Mouse (Mus musculus) intestine, embryonic 16.5 days (tissue): Measurements from ENCODE around the gene Nudt14. TPM values are rescaled to one million over a fixed set of nuclear protein-coding genes. Genes with fewer than 3 reads are reported as not detected.

ENCODE experiments used
- ATAC-seq: fragments of 200-750 bp; cut with Nextera tagmentation; 2 replicates; pipeline ENCODE4 v1.8.0; 2017; ENCODE audit warnings: moderate TSS enrichment, moderate library complexity
- H3K27ac ChIP-seq: fragments of 300-500 bp; sonication (generic); 2 replicates; pipeline ENCODE4 v1.5.1; 2014; ENCODE audit warnings: mild to moderate bottlenecking, low read length
- H3K27me3 ChIP-seq: fragments of 300-500 bp; sonication (generic); replicated peaks from 2 replicates; pipeline ENCODE4 v1.6.1; 2014; ENCODE audit warnings: low read length, control low read depth, mixed read lengths; ENCODE audit not compliant: control insufficient read depth, insufficient read depth
- H3K36me3 ChIP-seq: fragments of 300-500 bp; sonication (generic); 2 replicates; pipeline ENCODE4 v1.6.1; 2014; ENCODE audit warnings: low read length, control low read depth; ENCODE audit not compliant: control insufficient read depth, insufficient read depth
- H3K4me1 ChIP-seq: fragments of 300-500 bp; sonication (generic); 2 replicates; pipeline ENCODE4 v1.6.1; 2014; ENCODE audit warnings: low read length, control low read depth, mixed read lengths; ENCODE audit not compliant: control insufficient read depth, insufficient read depth
- H3K4me2 ChIP-seq: fragments of 300-500 bp; sonication (generic); 2 replicates; pipeline ENCODE4 v1.6.1; 2014; ENCODE audit warnings: low read depth, low read length, control low read depth
- H3K4me3 ChIP-seq: fragments of 300-500 bp; sonication (generic); 2 replicates; pipeline ENCODE4 v1.5.1; 2014; ENCODE audit warnings: mild to moderate bottlenecking, low read length
- H3K9ac ChIP-seq: fragments of 300-500 bp; sonication (generic); 2 replicates; pipeline ENCODE4 v1.6.1; 2014; ENCODE audit warnings: low read depth, low read length
- H3K9me3 ChIP-seq: fragments of 300-500 bp; sonication (generic); 2 replicates; pipeline ENCODE4 v1.6.1; 2016; ENCODE audit warnings: low read length, control low read depth; ENCODE audit not compliant: control insufficient read depth
- WGBS: fragments of 180-500 bp; shearing (Covaris S2); extraction: QIAGEN DNeasy Blood & Tissue Kit; methylation state at CpG from one replicate; pipeline ENCODE4 v1.1.7; 2014; 5-methylcytosine and 5-hydroxymethylcytosine counted together
- polyA plus RNA-seq: library from polyadenylated mRNA; unstranded; fragments of >200 nt; fragmentation: Nextera tagmentation; extraction: Ambion mirVana; gene quantifications from 2 replicates; pipeline ENCODE4 v1.2.1, GENCODE M21; 2015

The Nudt14 gene
- polyA plus RNA-seq, 1 experiment from 2014 or later = 100 TPM

GRCm38 (mm10) chr12:112938366-112938765, 3.6 kb downstream of the Nudt14 start:
- no peaks in the 10 kb centered on the region for H3K27me3 ChIP-seq
- H3K4me3 ChIP-seq = no peak overlapping the region
- H3K27ac ChIP-seq = no peak overlapping the region
- no peak for ATAC-seq
- no peaks in the 10 kb centered on the region for H3K9me3 ChIP-seq
- no peaks in the 10 kb centered on the region for H3K36me3 ChIP-seq
- H3K9ac ChIP-seq = peak overlapping the region; percentile 35; the same call in 1 of the 2 replicates
- peaks cover 24% of the 10 kb centered on the region for H3K4me1 ChIP-seq
- WGBS = 87% methylated on average over 10 of the region's 10 CpGs
- no peak overlapping the region for H3K4me2 ChIP-seq

GRCm38 (mm10) chr12:112937906-112938305, 4.0 kb downstream of the Nudt14 start:
- no peak overlapping the region for H3K4me3 ChIP-seq
- H3K4me1 ChIP-seq = peaks cover 24% of the 10 kb centered on the region
- 44% methylated on average over 9 of the region's 9 CpGs for WGBS
- H3K4me2 ChIP-seq = no peak overlapping the region
- no peak for ATAC-seq
- no peak overlapping the region for H3K9ac ChIP-seq
- no peaks in the 10 kb centered on the region for H3K9me3 ChIP-seq
- H3K27ac ChIP-seq = no peak overlapping the region
- H3K36me3 ChIP-seq = no peaks in the 10 kb centered on the region
- H3K27me3 ChIP-seq = no peaks in the 10 kb centered on the region

- Histone ChIP-seq H3K4me1 (peaks cover 20% of the 10 kb centered on the region), H3K27me3 (peaks cover 32% of the 10 kb centered on the region), H3K4me3 (no peak overlapping the region), H3K9me3 (no peaks in the 10 kb centered on the region), H3K9ac (no peak overlapping the region), H3K4me2 (no peak overlapping the region), H3K36me3 (no peaks in the 10 kb centered on the region), H3K27ac (no peak overlapping the region)
- ATAC-seq = no peak
- WGBS = 41% methylated on average over 7 of the region's 7 CpGs
Observed at GRCm38 (mm10) chr12:112932647-112933046, 9.3 kb downstream of the Nudt14 start.

GRCm38 (mm10) chr12:112929562-112930352, 12.2 kb downstream of the Nudt14 start, which contains the start of gene Jag2:
TSS of gene Jag2 (minus strand) at chr12:112929776.
- peak; percentile 66 for ATAC-seq
- Histone ChIP-seq H3K9me3 (no peaks in the 10 kb centered on the region), H3K9ac (peak within 1 kb of the TSS; percentile 65), H3K4me1 (peaks cover 21% of the 10 kb centered on the region), H3K27ac (0 out of 2 replicates have a peak within 1 kb of the TSS, but pooled peaks have one; percentile 14), H3K4me2 (peak within 1 kb of the TSS; percentile 95), H3K36me3 (no peaks in the 10 kb centered on the region), H3K27me3 (peaks cover 41% of the 10 kb centered on the region), H3K4me3 (peak within 1 kb of the TSS; percentile 62)
- WGBS = under 1% methylated on average over 71 of the region's 85 CpGs

GRCm38 (mm10) chr12:112928401-112929241, 13.3 kb downstream of the Nudt14 start:
- Histone ChIP-seq H3K4me2 (peak overlapping the region; percentile 95), H3K27ac (0 out of 2 replicates have a peak overlapping the region, but pooled peaks have one; percentile 14), H3K4me1 (peaks cover 28% of the 10 kb centered on the region), H3K9ac (peak overlapping the region; percentile 65), H3K9me3 (no peaks in the 10 kb centered on the region), H3K36me3 (no peaks in the 10 kb centered on the region), H3K27me3 (peaks cover 41% of the 10 kb centered on the region), H3K4me3 (peak overlapping the region; percentile 62)
- 2% methylated on average over 121 of the region's 124 CpGs for WGBS
- ATAC-seq = peak; percentile 43

- no peaks in the 10 kb centered on the region for H3K9me3 ChIP-seq
- peaks cover 41% of the 10 kb centered on the region for H3K27me3 ChIP-seq
- H3K4me2 ChIP-seq = no peak overlapping the region
- H3K36me3 ChIP-seq = no peaks in the 10 kb centered on the region
- H3K4me3 ChIP-seq = no peak overlapping the region
- H3K27ac ChIP-seq = no peak overlapping the region
- H3K4me1 ChIP-seq = peaks cover 25% of the 10 kb centered on the region
- 73% methylated on average over 14 of the region's 14 CpGs for WGBS
- ATAC-seq = no peak
- no peak overlapping the region for H3K9ac ChIP-seq
Observed at GRCm38 (mm10) chr12:112927265-112927664, 14.7 kb downstream of the Nudt14 start.

- ATAC-seq = no peak
- WGBS = 87% methylated on average over 6 of the region's 6 CpGs
- H3K9ac ChIP-seq = no peak overlapping the region
- no peak overlapping the region for H3K27ac ChIP-seq
- peaks cover 41% of the 10 kb centered on the region for H3K27me3 ChIP-seq
- no peaks in the 10 kb centered on the region for H3K36me3 ChIP-seq
- no peak overlapping the region for H3K4me3 ChIP-seq
- peaks cover 25% of the 10 kb centered on the region for H3K4me1 ChIP-seq
- no peaks in the 10 kb centered on the region for H3K9me3 ChIP-seq
- H3K4me2 ChIP-seq = no peak overlapping the region
Observed at GRCm38 (mm10) chr12:112925950-112926349, 16.0 kb downstream of the Nudt14 start.

- H3K4me2 ChIP-seq = no peak overlapping the region
- no peaks in the 10 kb centered on the region for H3K36me3 ChIP-seq
- H3K9ac ChIP-seq = no peak overlapping the region
- H3K27me3 ChIP-seq = peaks cover 8% of the 10 kb centered on the region
- peaks cover 8% of the 10 kb centered on the region; the same call in 1 of the 2 replicates for H3K4me1 ChIP-seq
- no peak for ATAC-seq
- H3K4me3 ChIP-seq = no peak overlapping the region
- no peak overlapping the region for H3K27ac ChIP-seq
- H3K9me3 ChIP-seq = no peaks in the 10 kb centered on the region
- whole genome bisulfite sequencing = 32% methylated on average over 3 of the region's 3 CpGs
Observed at GRCm38 (mm10) chr12:112922541-112922940, 19.4 kb downstream of the Nudt14 start.

GRCm38 (mm10) chr12:112921518-112921917, 20.4 kb downstream of the Nudt14 start:
- H3K9ac ChIP-seq = no peak overlapping the region
- no peaks in the 10 kb centered on the region for H3K9me3 ChIP-seq
- no peak overlapping the region for H3K4me3 ChIP-seq
- H3K4me1 ChIP-seq = peaks cover 8% of the 10 kb centered on the region; the same call in 1 of the 2 replicates
- no peaks in the 10 kb centered on the region for H3K36me3 ChIP-seq
- H3K4me2 ChIP-seq = no peak overlapping the region
- ATAC-seq = no peak
- 85% methylated on average over 12 of the region's 12 CpGs for WGBS
- H3K27ac ChIP-seq = no peak overlapping the region
- H3K27me3 ChIP-seq = no peaks in the 10 kb centered on the region; the same call in 1 of the 2 replicates
